Comparison of ENCODE assay signal across 9 mouse cellular contexts in genomic region chr10:120422050-120422449, GRCm38 (mm10). TPM values are rescaled to one million over a fixed set of nuclear protein-coding genes. Genes with fewer than 3 reads are reported as not detected.
DNase-seq lines count a peak whose midpoint lies in the region; ATAC-seq and TF ChIP-seq lines count a peak whose summit lies in the region.
"Had no signal": no experiment of that assay in that cellular context is flagged by ENCODE, and none has a peak within 500 bp of the region (broad histone marks: within the 10 kb centered on the region; RNA-seq: fewer than 3 reads in every experiment).

No protein-coding gene starts in this region.

- H3K4me1 ChIP-seq in forebrain, embryonic 15.5 days = peaks cover 47% of the 10 kb centered on the region
- peaks cover 45% of the 10 kb centered on the region for H3K4me1 ChIP-seq in heart, embryonic 16.5 days (ENCODE audit: control insufficient read depth, insufficient read depth, low read length)
- peaks cover 43% of the 10 kb centered on the region for H3K4me1 ChIP-seq in lung, embryonic 14.5 days (ENCODE audit: insufficient read depth)

- no peak overlapping the region for H3K9ac ChIP-seq in forebrain, embryonic 15.5 days (replicated peaks)
- H3K9ac ChIP-seq in heart, embryonic 16.5 days (ENCODE audit: low read length) = peak overlapping the region; percentile 47
- no peak overlapping the region for H3K9ac ChIP-seq in lung, embryonic 14.5 days

- peaks cover 27% of the 10 kb centered on the region; the same call in 1 of the 2 replicates for H3K27me3 ChIP-seq in forebrain, embryonic 15.5 days
- H3K27me3 ChIP-seq in heart, embryonic 16.5 days (ENCODE audit: control insufficient read depth, insufficient read depth, low read length) = no peaks in the 10 kb centered on the region
- H3K27me3 ChIP-seq in lung, embryonic 14.5 days (ENCODE audit: insufficient read depth, low read length) = no peaks in the 10 kb centered on the region

- DNase-seq in 3134 (ENCODE audit: extremely low read depth, insufficient read length, low spot score) = peak; percentile 88
- peak; percentile 86 for DNase-seq in brain, adult 2 months (ENCODE audit: low read depth, low spot score)
- peak; percentile 77 to 93 for DNase-seq in kidney, postnatal 36 days
- peak; percentile 96 for DNase-seq in lung, embryonic 14.5 days
- DNase-seq in right cerebral cortex, postnatal 36 days (ENCODE audit: low spot score in 2 of 2) = peak; percentile 12 to 43

- TF ChIP-seq CTCF in lung, embryonic 14.5 days (IDR thresholded peaks at IDR 0.05; ENCODE audit: low read depth) = no peak

- WGBS in forebrain, embryonic 15.5 days = 19% methylated on average over 10 of the region's 10 CpGs
- WGBS in heart, embryonic 16.5 days = 9% methylated on average over 10 of the region's 10 CpGs
- 4% methylated on average over 10 of the region's 10 CpGs for WGBS in lung, embryonic 14.5 days

- no peaks in the 10 kb centered on the region for H3K36me3 ChIP-seq in forebrain, embryonic 15.5 days
- H3K36me3 ChIP-seq in heart, embryonic 16.5 days (ENCODE audit: control insufficient read depth, insufficient read depth) = no peaks in the 10 kb centered on the region
- no peaks in the 10 kb centered on the region for H3K36me3 ChIP-seq in lung, embryonic 14.5 days (ENCODE audit: insufficient read depth)
- H3K36me3 ChIP-seq: G1E had no signal

- peak; percentile 94 for ATAC-seq in forebrain, embryonic 15.5 days (replicated peaks)
- peak; percentile 95 for ATAC-seq in heart, embryonic 16.5 days (replicated peaks; ENCODE audit: extremely low read depth, insufficient read depth, low FRiP score)
- ATAC-seq in lung, embryonic 14.5 days (ENCODE audit: insufficient read depth) = peak; percentile 89
- ATAC-seq in megakaryocyte-erythroid progenitor cell, adult 5-6 weeks (replicated peaks; ENCODE audit: low FRiP score, low TSS enrichment, poor library complexity, severe bottlenecking) = no peak

- H3K9me3 ChIP-seq in forebrain, embryonic 15.5 days = no peaks in the 10 kb centered on the region
- no peaks in the 10 kb centered on the region for H3K9me3 ChIP-seq in heart, embryonic 16.5 days (replicated peaks; ENCODE audit: control insufficient read depth, low read length)
- H3K9me3 ChIP-seq in lung, embryonic 14.5 days (ENCODE audit: low read depth, low read length) = no peaks in the 10 kb centered on the region

- no peak overlapping the region for H3K27ac ChIP-seq in forebrain, embryonic 15.5 days (replicated peaks)
- peak overlapping the region; percentile 86 for H3K27ac ChIP-seq in heart, embryonic 16.5 days (ENCODE audit: low read length)
- H3K27ac ChIP-seq in lung, embryonic 14.5 days (ENCODE audit: low read depth) = peak overlapping the region; percentile 6; the same call in 1 of the 2 replicates

- H3K4me2 ChIP-seq in forebrain, embryonic 15.5 days (replicated peaks) = peak overlapping the region; percentile 22
- peak overlapping the region; percentile 46 for H3K4me2 ChIP-seq in heart, embryonic 16.5 days (ENCODE audit: low read depth, low read length)
- H3K4me2 ChIP-seq in lung, embryonic 14.5 days = peak overlapping the region; percentile 16

- H3K4me3 ChIP-seq in forebrain, embryonic 15.5 days = no peak overlapping the region
- no peak overlapping the region for H3K4me3 ChIP-seq in heart, embryonic 16.5 days (ENCODE audit: low read length)
- no peak overlapping the region for H3K4me3 ChIP-seq in lung, embryonic 14.5 days (ENCODE audit: low read depth, low read length)

RNA-seq across cellular contexts. Expression of gene Hmga2, which starts 54.2 kb away (rescaled TPM):
- 1.4 and 1.8 TPM in 2 replicates for polyA plus RNA-seq in forebrain, embryonic 15.5 days (2015; fragmentation: Nextera tagmentation; extraction: Ambion mirVana)
- polyA plus RNA-seq in heart, embryonic 16.5 days (2015; fragmentation: Nextera tagmentation; extraction: Ambion mirVana) = 1.8 and 2.2 TPM in 2 replicates
- 13.8 and 13.9 TPM in 2 replicates for polyA plus RNA-seq in lung, embryonic 14.5 days (2014; fragmentation: Nextera tagmentation; extraction: Ambion mirVana)
- total RNA-seq in megakaryocyte-erythroid progenitor cell, adult 5-6 weeks (2014; fragmentation: Nextera tagmentation) = 0.52 and 0.62 TPM in 2 replicates
- 1.5 TPM in 1 of 2 replicates, not detected in the other for total RNA-seq in megakaryocyte-erythroid progenitor cell, adult 5-6 weeks (2017)
- polyA plus RNA-seq: G1E had no signal

Comparison
In these comparisons a context has a peak if more than half of its experiments do, and no peak if none do; other contexts are left out.
1. DNase-seq: peak in every context shown above with its lines; median percentile 96 in lung, embryonic 14.5 days; 88 in 3134; 86 in brain, adult 2 months; 85 in kidney, postnatal 36 days; 28 in right cerebral cortex, postnatal 36 days.